Mouse (Mus musculus): ENCODE measurements around the gene C330007P06Rik. TPM values are rescaled to one million over a fixed set of nuclear protein-coding genes. Genes with fewer than 3 reads are reported as not detected.
"Not testable (repeated sequence)": the region's sequence is repeated elsewhere in the genome, so short reads cannot be mapped to it uniquely, and the experiment has no call there.

Gene C330007P06Rik
- total RNA-seq, 2 experiments from 2014 or later: 40.0 to 44.5 TPM

DNA sequence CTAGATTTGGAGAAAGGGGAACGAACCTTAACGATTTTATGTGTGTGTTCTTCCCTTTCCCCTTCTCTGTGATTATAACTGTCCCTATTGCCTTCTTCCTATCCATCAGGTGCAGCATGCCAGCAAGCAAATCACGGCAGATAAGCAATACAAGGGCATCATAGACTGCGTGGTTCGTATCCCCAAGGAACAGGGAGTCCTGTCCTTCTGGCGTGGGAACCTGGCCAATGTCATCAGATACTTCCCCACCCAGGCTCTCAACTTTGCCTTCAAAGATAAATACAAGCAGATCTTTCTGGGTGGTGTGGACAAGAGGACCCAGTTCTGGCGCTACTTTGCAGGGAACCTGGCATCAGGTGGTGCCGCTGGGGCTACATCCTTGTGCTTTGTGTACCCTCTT lies 77.2 kb downstream of the C330007P06Rik start:
- DNase-seq: not testable (repeated sequence)

DNA sequence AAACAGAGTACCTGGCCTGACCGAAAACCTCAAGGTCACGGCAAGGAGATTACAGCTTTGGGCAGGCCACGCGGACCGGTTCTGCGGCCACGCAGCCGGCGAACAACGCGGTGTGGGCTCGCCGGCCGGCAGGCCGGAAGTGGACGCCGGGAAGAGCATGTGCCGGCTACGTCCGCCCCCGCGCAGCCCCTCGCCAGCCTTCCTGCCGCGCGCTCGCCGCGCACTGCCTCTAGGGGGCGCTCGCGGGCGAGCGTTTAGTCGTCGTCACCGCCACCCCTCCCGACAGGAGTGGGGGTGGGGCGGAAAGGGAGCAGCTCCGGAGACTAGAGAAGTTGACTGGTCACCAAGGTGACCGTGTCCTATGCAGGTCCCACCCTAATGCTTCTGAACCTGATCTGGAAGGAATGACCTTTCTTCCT lies 77.7 kb downstream of the C330007P06Rik start:
- peak; percentile 80 for DNase-seq

DNA sequence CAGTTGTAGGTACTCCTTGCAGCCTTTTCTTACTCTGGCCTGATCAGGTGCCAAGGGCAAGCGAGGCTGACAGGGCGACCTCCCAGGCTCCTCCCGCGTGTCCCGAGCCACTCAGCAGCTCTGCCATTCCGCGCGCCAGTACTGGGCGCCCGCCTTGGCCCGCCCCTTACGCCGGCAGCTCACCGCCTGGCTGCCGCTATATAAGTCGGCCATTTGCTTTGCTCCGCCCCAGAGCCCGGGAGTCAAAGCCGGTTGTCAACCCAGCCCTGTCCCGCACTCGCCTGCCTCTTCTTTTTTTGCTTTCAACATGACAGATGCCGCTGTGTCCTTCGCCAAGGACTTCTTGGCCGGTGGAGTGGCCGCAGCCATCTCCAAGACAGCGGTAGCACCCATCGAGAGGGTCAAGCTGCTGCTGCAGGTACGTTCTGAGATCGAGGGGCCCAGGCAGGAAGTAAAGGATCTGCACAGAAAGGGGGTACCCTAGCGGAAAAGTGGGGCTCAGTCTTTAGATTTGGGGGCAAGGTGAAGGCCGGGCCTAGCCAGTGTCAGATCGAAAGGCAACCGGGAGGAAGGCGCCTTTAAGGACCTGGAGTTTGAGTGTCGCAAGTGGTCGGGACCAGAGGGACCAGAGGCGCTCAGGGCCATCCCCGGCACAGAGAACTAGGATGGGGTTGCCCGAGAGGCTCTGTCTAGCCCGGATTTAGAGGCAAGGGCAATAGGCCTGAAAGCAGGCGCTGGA lies 78.3 kb downstream of the C330007P06Rik start, which contains the start of gene Slc25a5:
Gene Slc25a5 (plus strand): TSS at position 228 of the 739 bp plus-strand sequence.
- peak; percentile 75 to 80 for DNase-seq

DNA sequence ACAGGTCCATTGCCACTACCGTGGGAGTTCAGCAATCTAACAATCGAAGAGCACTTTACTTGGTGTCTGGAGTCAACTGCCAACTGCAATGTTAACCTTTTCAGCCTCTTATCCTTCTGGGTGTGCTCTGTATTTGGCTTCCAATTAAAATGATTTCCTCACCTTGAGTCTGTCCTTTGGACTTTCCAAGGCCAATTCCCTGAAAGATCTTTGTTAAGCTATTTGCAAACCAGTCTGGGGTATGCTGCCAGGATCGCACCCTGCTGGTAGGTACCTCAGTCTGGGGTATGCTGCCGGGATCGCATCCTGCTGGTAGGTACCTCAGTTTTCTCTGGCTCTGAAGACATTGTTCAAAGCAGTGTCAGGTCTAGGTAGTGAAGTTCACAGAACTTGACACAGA lies 79.3 kb downstream of the C330007P06Rik start:
- no peak for DNase-seq

DNA sequence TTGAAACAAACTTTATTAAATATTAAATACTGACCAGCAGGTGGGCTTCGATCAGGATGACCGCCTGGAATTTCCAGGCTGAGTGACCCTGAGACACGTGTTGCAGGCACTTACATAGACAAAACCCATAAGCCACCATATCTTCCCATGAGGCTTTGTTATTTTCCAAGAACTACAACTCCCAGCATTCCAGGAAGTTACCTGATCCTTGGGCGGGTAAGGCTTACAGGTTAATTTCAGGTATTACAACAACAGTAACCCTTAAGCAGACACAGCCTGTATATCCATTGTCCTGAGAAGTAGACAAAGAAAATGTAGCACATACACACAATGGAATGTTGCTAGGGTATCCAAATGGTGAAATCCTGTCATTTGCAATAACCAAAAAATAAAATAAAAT lies 84.6 kb downstream of the C330007P06Rik start:
- no peak for DNase-seq

DNA sequence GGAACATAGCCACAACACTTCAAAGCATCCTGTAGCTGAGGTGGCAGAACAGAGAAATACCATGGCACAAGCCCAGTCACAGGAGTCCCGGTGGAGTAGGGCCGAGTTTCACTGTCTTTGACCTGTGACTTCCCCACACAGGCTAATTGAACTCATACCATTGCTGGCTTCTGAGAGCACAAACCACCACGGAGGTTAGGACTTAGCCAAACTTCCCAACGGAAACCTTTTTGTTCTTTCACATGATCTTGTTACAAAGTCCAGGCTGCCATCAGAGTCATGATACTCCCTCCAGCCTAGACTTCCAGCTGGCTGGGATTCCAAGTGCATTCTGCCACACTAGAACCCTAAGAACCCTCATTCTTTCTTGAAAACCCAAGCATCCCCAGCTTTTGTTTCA lies 96.2 kb downstream of the C330007P06Rik start:
- no peak for DNase-seq

DNA sequence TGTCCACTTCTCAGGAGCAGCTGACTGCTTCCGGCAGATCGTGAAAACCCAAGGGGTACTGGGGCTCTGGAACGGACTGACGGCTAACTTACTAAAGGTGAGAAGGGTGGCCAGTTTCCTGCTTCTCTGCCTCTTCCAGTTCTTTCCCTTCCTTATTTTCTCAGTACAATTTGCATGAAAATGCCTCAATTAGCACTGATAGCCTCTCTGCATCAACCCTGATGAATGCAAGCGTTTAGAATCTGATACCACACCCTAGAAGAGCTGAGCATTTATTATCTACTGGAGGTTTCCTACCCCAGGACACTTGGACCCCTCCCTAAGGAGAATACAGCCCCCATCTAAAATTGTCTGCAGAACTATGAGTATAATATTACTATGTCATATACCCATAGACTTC lies 98.4 kb downstream of the C330007P06Rik start:
- no peak for DNase-seq

Other genes starting within 250 kb of the C330007P06Rik start
- 10 to 100 TPM in 1 of 2 experiments, 1 to 10 TPM in 1; 8.3 to 10.4 TPM for gene Akap17b, start 228.7 kb downstream of the C330007P06Rik start, total RNA-seq (2021)
- under 1 TPM in 1 of 2 experiments, not detected in 1; 0.52 TPM for gene Slc25a43, start 130.5 kb downstream of the C330007P06Rik start, total RNA-seq (2021)
- 100 to 1,000 TPM; 336 to 357 TPM for gene Slc25a5, start 78.5 kb downstream of the C330007P06Rik start, total RNA-seq (2021)
- gene Ube2a, start 211 bp downstream of the C330007P06Rik start, total RNA-seq (2021): 10 to 100 TPM; 55.9 to 62.0 TPM
- 10 to 100 TPM; 31.7 to 33.2 TPM for gene Nkrf, start 28.8 kb upstream of the C330007P06Rik start, total RNA-seq (2021)
- 10 to 100 TPM; 47.4 to 49.1 TPM for gene Sept6, start 117.7 kb upstream of the C330007P06Rik start, total RNA-seq (2021)
- gene Sowahd, start 174.7 kb upstream of the C330007P06Rik start, total RNA-seq (2021): not detected
- 100 to 1,000 TPM; 237 to 247 TPM for gene Rpl39, start 211.3 kb upstream of the C330007P06Rik start, total RNA-seq (2021)
- 10 to 100 TPM; 19.9 to 22.7 TPM for gene Upf3b, start 236.2 kb upstream of the C330007P06Rik start, total RNA-seq (2021)

Data from layer of hippocampus, postnatal 36 days (tissue).